Mouse (Mus musculus): ENCODE measurements at regions not wholly inside any gene's neighbourhood (a gene's known extent, or its start where the extent isn't known, plus 50 kb on each side); places are given as distances from the start of the nearest gene placed in this dataset.

GRCm38 (mm10) chr8:116435268-116435980 is 69.3 kb upstream of the Dynlrb2 start:
- TF ChIP-seq ZNF384 (IDR thresholded peaks at IDR 0.05; ENCODE audit: low read depth, low read length), result no peak
- TF ChIP-seq CHD2 (IDR thresholded peaks at IDR 0.05; ENCODE audit: low read depth, low read length), result no peak
- TF ChIP-seq HCFC1 (IDR thresholded peaks at IDR 0.05; ENCODE audit: borderline replicate concordance, insufficient read depth, low read length), result no peak
- no peak for TF ChIP-seq ZC3H11A (IDR thresholded peaks at IDR 0.05; ENCODE audit: borderline replicate concordance, low read depth, low read length)
- no peak for TF ChIP-seq MAFK (IDR thresholded peaks at IDR 0.05; ENCODE audit: insufficient read depth, low read depth, low read length)
- in situ Hi-C loops (cut with MboI; ENCODE audit: low sequenced_read_pairs in 2 of 2, unreplicated experiment in 2 of 2), result no loop called here
- Histone ChIP-seq H3K9me3 (ENCODE audit: control insufficient read depth, insufficient read depth, low read depth, low read length) (no peaks in the 10 kb centered on the region), H3K9ac (ENCODE audit: insufficient read depth, low read depth, low read length, poor library complexity, severe bottlenecking) (no peak overlapping the region), H3K27ac (ENCODE audit: insufficient read depth, low read depth, low read length, poor library complexity, severe bottlenecking) (no peak overlapping the region), H3K4me1 (ENCODE audit: control insufficient read depth in 2 of 2, insufficient read depth in 2 of 2, low read length in 2 of 2, poor library complexity in 1 of 2) (no peaks in the 10 kb centered on the region), H3K4me3 (ENCODE audit: insufficient read depth in 1 of 2, low read depth in 1 of 2, low read length in 2 of 2, poor library complexity in 1 of 2, severe bottlenecking in 1 of 2) (no peak overlapping the region), H3K36me3 (ENCODE audit: control insufficient read depth, insufficient read depth, low read length, poor library complexity, severe bottlenecking) (no peaks in the 10 kb centered on the region)
- DNase-seq (ENCODE audit: low read depth, low spot score), result no peak

- in situ Hi-C loops (cut with MboI; ENCODE audit: low sequenced_read_pairs in 2 of 2, unreplicated experiment in 2 of 2), result no loop called here
- H3K9ac ChIP-seq (ENCODE audit: insufficient read depth, low read depth, low read length, poor library complexity, severe bottlenecking), result no peak overlapping the region
- H3K36me3 ChIP-seq (ENCODE audit: control insufficient read depth, insufficient read depth, low read length, poor library complexity, severe bottlenecking), result no peaks in the 10 kb centered on the region
- no peaks in the 10 kb centered on the region for H3K4me1 ChIP-seq (ENCODE audit: control insufficient read depth in 2 of 2, insufficient read depth in 2 of 2, low read length in 2 of 2, poor library complexity in 1 of 2)
- no peak overlapping the region for H3K27ac ChIP-seq (ENCODE audit: insufficient read depth, low read depth, low read length, poor library complexity, severe bottlenecking)
- no peak for DNase-seq (ENCODE audit: low read depth, low spot score)
- no peak for TF ChIP-seq MAFK (IDR thresholded peaks at IDR 0.05; ENCODE audit: insufficient read depth, low read depth, low read length)
- TF ChIP-seq CHD2 (IDR thresholded peaks at IDR 0.05; ENCODE audit: low read depth, low read length), result no peak
- no peak for TF ChIP-seq HCFC1 (IDR thresholded peaks at IDR 0.05; ENCODE audit: borderline replicate concordance, insufficient read depth, low read length)
- no peak for TF ChIP-seq ZC3H11A (IDR thresholded peaks at IDR 0.05; ENCODE audit: borderline replicate concordance, low read depth, low read length)
- no peak for TF ChIP-seq ZNF384 (IDR thresholded peaks at IDR 0.05; ENCODE audit: low read depth, low read length)
- no peak overlapping the region for H3K4me3 ChIP-seq (ENCODE audit: insufficient read depth in 1 of 2, low read depth in 1 of 2, low read length in 2 of 2, poor library complexity in 1 of 2, severe bottlenecking in 1 of 2)
- H3K9me3 ChIP-seq (ENCODE audit: control insufficient read depth, insufficient read depth, low read depth, low read length), result no peaks in the 10 kb centered on the region
Measured at GRCm38 (mm10) chr8:116430051-116430450, 74.7 kb upstream of the Dynlrb2 start.

GRCm38 (mm10) chr8:116429649-116430048 is 75.1 kb upstream of the Dynlrb2 start:
- Histone ChIP-seq H3K27ac (ENCODE audit: insufficient read depth, low read depth, low read length, poor library complexity, severe bottlenecking) (no peak overlapping the region), H3K36me3 (ENCODE audit: control insufficient read depth, insufficient read depth, low read length, poor library complexity, severe bottlenecking) (no peaks in the 10 kb centered on the region), H3K9me3 (ENCODE audit: control insufficient read depth, insufficient read depth, low read depth, low read length) (no peaks in the 10 kb centered on the region), H3K4me3 (ENCODE audit: insufficient read depth in 1 of 2, low read depth in 1 of 2, low read length in 2 of 2, poor library complexity in 1 of 2, severe bottlenecking in 1 of 2) (no peak overlapping the region), H3K4me1 (ENCODE audit: control insufficient read depth in 2 of 2, insufficient read depth in 2 of 2, low read length in 2 of 2, poor library complexity in 1 of 2) (no peaks in the 10 kb centered on the region), H3K9ac (ENCODE audit: insufficient read depth, low read depth, low read length, poor library complexity, severe bottlenecking) (no peak overlapping the region)
- DNase-seq (ENCODE audit: low read depth, low spot score), result no peak
- in situ Hi-C loops (cut with MboI; ENCODE audit: low sequenced_read_pairs in 2 of 2, unreplicated experiment in 2 of 2), result no loop called here
- TF ChIP-seq ZNF384 (IDR thresholded peaks at IDR 0.05; ENCODE audit: low read depth, low read length), result no peak
- TF ChIP-seq ZC3H11A (IDR thresholded peaks at IDR 0.05; ENCODE audit: borderline replicate concordance, low read depth, low read length), result no peak
- no peak for TF ChIP-seq CHD2 (IDR thresholded peaks at IDR 0.05; ENCODE audit: low read depth, low read length)
- no peak for TF ChIP-seq MAFK (IDR thresholded peaks at IDR 0.05; ENCODE audit: insufficient read depth, low read depth, low read length)
- TF ChIP-seq HCFC1 (IDR thresholded peaks at IDR 0.05; ENCODE audit: borderline replicate concordance, insufficient read depth, low read length), result no peak

GRCm38 (mm10) chr8:116422826-116423225 is 81.9 kb upstream of the Dynlrb2 start:
- H3K36me3 ChIP-seq (ENCODE audit: control insufficient read depth, insufficient read depth, low read length, poor library complexity, severe bottlenecking), result no peaks in the 10 kb centered on the region
- no peak for TF ChIP-seq CHD2 (IDR thresholded peaks at IDR 0.05; ENCODE audit: low read depth, low read length)
- no peak for TF ChIP-seq ZC3H11A (IDR thresholded peaks at IDR 0.05; ENCODE audit: borderline replicate concordance, low read depth, low read length)
- no peak for TF ChIP-seq MAFK (IDR thresholded peaks at IDR 0.05; ENCODE audit: insufficient read depth, low read depth, low read length)
- no peak for TF ChIP-seq HCFC1 (IDR thresholded peaks at IDR 0.05; ENCODE audit: borderline replicate concordance, insufficient read depth, low read length)
- TF ChIP-seq ZNF384 (IDR thresholded peaks at IDR 0.05; ENCODE audit: low read depth, low read length), result no peak
- no peak overlapping the region for H3K4me3 ChIP-seq (ENCODE audit: insufficient read depth in 1 of 2, low read depth in 1 of 2, low read length in 2 of 2, poor library complexity in 1 of 2, severe bottlenecking in 1 of 2)
- 0 out of 2 replicates have a peak, but pooled peaks cover 2% of the 10 kb centered on the region for H3K9me3 ChIP-seq (ENCODE audit: control insufficient read depth, insufficient read depth, low read depth, low read length)
- no peak overlapping the region for H3K9ac ChIP-seq (ENCODE audit: insufficient read depth, low read depth, low read length, poor library complexity, severe bottlenecking)
- no peak overlapping the region for H3K27ac ChIP-seq (ENCODE audit: insufficient read depth, low read depth, low read length, poor library complexity, severe bottlenecking)
- in situ Hi-C loops (cut with MboI; ENCODE audit: low sequenced_read_pairs in 2 of 2, unreplicated experiment in 2 of 2), result no loop called here
- no peak for DNase-seq (ENCODE audit: low read depth, low spot score)
- H3K4me1 ChIP-seq (ENCODE audit: control insufficient read depth in 2 of 2, insufficient read depth in 2 of 2, low read length in 2 of 2, poor library complexity in 1 of 2), result no peaks in the 10 kb centered on the region

Measured in ES-E14 (cell line).